In genomic region chr15:81366241-81366640, GRCm38 (mm10) we compare ENCODE assay signal across 33 mouse cellular contexts. TPM values are rescaled to one million over a fixed set of nuclear protein-coding genes. Genes with fewer than 3 reads are reported as not detected.
"Had no signal": no experiment of that assay in that cellular context is flagged by ENCODE, and none has a peak within 500 bp of the region (broad histone marks: within the 10 kb centered on the region; RNA-seq: fewer than 3 reads in every experiment).

No protein-coding gene starts in this region.

- H3K27ac ChIP-seq: embryonic facial prominence, embryonic 10.5 days; embryonic facial prominence, embryonic 12.5 days; embryonic facial prominence, embryonic 13.5 days; embryonic facial prominence, embryonic 15.5 days; forebrain, embryonic 10.5 days; forebrain, embryonic 12.5 days; forebrain, embryonic 13.5 days; forebrain, embryonic 15.5 days; gastrocnemius, adult 2 months; heart, adult 2 months had no signal

- ATAC-seq: forebrain, embryonic 13.5 days; forebrain, embryonic 14.5 days; forebrain, embryonic 15.5 days; forebrain, embryonic 16.5 days; forebrain, postnatal 0 days had no signal

- H3K9ac ChIP-seq: embryonic facial prominence, embryonic 12.5 days; embryonic facial prominence, embryonic 13.5 days; embryonic facial prominence, embryonic 15.5 days; forebrain, embryonic 12.5 days; forebrain, embryonic 13.5 days; forebrain, embryonic 15.5 days; forebrain, postnatal 0 days had no signal

- DNase-seq: cerebellum, adult 18-20 months; cerebellum, adult 2 months; cerebellum, adult 9-10 months; cerebellum, adult 9-11 months; cerebellum, postnatal 14 days; cerebellum, postnatal 36 days; embryo, embryonic 11 days; forebrain, postnatal 0 days; gastrocnemius, adult 2 months; gastrocnemius, postnatal 10 days; gastrocnemius, postnatal 14 days; gastrocnemius, postnatal 25 days; gastrocnemius, postnatal 36 days; heart, adult 18-20 months; heart, adult 2 months had no signal

- H3K4me3 ChIP-seq: embryonic facial prominence, embryonic 10.5 days; embryonic facial prominence, embryonic 12.5 days; embryonic facial prominence, embryonic 13.5 days; embryonic facial prominence, embryonic 15.5 days; erythroblast, embryonic 14.5 days; forebrain, embryonic 10.5 days; forebrain, embryonic 12.5 days; forebrain, embryonic 13.5 days; forebrain, embryonic 15.5 days; gastrocnemius, adult 2 months; heart, adult 2 months had no signal

- H3K27me3 ChIP-seq: embryonic facial prominence, embryonic 12.5 days; embryonic facial prominence, embryonic 13.5 days; embryonic facial prominence, embryonic 15.5 days; forebrain, embryonic 12.5 days; forebrain, embryonic 13.5 days; forebrain, embryonic 15.5 days had no signal

- H3K4me2 ChIP-seq: embryonic facial prominence, embryonic 12.5 days; embryonic facial prominence, embryonic 13.5 days; embryonic facial prominence, embryonic 15.5 days; forebrain, embryonic 12.5 days; forebrain, embryonic 13.5 days; forebrain, embryonic 15.5 days had no signal

- H3K9me3 ChIP-seq: embryonic facial prominence, embryonic 10.5 days; embryonic facial prominence, embryonic 12.5 days; embryonic facial prominence, embryonic 13.5 days; embryonic facial prominence, embryonic 15.5 days; forebrain, embryonic 10.5 days; forebrain, embryonic 12.5 days; forebrain, embryonic 13.5 days; forebrain, embryonic 15.5 days had no signal

RNA-seq across cellular contexts. Expression of gene Dnajb7, which starts 41.9 kb away (rescaled TPM):
- total RNA-seq: common myeloid progenitor, adult 5-6 weeks; forebrain, postnatal 0 days; gastrocnemius, adult 18-20 months; gastrocnemius, adult 2 months; gastrocnemius, adult 8-10 months; gastrocnemius, postnatal 10 days; gastrocnemius, postnatal 14 days; gastrocnemius, postnatal 25 days; gastrocnemius, postnatal 36 days; gastrocnemius, postnatal 4 days; granulocyte monocyte progenitor cell, adult 5-6 weeks; heart, adult 18-20 months; heart, adult 2 months; heart, adult 8-10 months had no signal
- polyA plus RNA-seq: cortical plate, adult 2 months; heart, adult 2 months had no signal
